Mouse (Mus musculus) spleen, postnatal 0 days (tissue): ENCODE measurements around the gene Taf6l. TPM values are rescaled to one million over a fixed set of nuclear protein-coding genes. Genes with fewer than 3 reads are reported as not detected.

ENCODE experiments used
- polyA plus RNA-seq: library from polyadenylated mRNA; unstranded; fragments of >200 nt; fragmentation: Nextera tagmentation; extraction: Ambion mirVana; gene quantifications from 2 replicates; pipeline ENCODE4 v1.2.1, GENCODE M21; 2015

Taf6l gene
- 13.4 and 15.6 TPM in 2 replicates for polyA plus RNA-seq

DNA sequence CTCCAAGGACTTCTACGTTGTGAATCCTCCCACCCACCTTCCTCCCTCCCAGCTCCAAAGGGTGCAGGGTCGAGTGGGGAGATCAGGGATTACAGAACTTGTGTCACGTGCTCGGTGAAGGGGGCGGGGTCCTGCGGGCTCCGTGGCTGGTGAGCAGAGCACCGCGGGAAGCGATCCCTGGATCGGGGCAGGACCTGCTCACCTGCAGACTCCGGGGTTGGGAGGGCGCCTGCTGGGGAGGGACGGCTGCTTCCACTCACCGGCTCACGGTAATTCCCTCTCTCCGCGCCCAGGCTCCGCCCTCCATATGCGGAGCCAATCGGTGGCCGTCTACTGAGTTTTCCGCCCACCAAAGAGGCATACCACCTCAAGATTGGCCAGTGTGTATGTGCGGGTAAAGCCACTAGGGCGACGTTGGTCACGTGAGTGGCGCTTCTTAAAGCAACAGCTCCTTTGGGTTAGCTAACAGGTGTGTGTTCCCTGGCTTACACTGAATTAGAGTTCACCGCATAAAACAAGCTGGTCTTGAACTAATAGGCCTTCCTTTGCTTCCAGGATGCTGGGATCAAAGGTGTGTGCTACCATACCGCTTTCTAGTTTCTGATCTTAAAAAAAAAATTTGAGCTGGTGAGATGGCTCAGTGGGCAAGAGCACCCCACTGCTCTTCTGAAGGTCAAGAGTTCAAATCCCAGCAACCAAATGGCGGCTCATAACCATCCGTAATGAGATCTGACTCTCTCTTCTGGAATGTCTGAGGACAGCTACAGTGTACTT is at the start of gene Taf6l:
Taf6l (minus strand) TSS at position 410 of the 774 bp plus-strand sequence.

DNA sequence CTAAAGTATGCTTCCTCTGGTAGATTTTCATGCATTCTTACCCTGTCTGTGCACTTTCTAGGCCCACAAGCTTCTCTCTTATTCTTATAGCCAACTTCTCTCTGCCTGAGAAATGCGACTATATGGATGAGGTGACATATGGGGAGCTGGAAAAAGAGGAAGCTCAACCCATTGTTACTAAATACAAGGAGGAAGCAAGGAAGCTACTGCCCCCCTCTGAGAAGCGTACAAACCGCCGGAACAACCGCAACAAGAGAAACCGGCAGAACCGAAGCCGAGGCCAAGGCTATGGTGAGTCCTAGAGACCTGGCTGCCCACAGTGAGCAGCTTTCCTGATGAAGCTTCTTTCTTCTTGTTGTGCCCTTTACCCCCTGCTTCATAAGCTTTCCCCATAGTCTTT is 43.4 kb upstream of the Taf6l start, which contains the start of gene AC129217.1:
AC129217.1 (plus strand) TSS at position 114 of the 400 bp plus-strand sequence.

DNA sequence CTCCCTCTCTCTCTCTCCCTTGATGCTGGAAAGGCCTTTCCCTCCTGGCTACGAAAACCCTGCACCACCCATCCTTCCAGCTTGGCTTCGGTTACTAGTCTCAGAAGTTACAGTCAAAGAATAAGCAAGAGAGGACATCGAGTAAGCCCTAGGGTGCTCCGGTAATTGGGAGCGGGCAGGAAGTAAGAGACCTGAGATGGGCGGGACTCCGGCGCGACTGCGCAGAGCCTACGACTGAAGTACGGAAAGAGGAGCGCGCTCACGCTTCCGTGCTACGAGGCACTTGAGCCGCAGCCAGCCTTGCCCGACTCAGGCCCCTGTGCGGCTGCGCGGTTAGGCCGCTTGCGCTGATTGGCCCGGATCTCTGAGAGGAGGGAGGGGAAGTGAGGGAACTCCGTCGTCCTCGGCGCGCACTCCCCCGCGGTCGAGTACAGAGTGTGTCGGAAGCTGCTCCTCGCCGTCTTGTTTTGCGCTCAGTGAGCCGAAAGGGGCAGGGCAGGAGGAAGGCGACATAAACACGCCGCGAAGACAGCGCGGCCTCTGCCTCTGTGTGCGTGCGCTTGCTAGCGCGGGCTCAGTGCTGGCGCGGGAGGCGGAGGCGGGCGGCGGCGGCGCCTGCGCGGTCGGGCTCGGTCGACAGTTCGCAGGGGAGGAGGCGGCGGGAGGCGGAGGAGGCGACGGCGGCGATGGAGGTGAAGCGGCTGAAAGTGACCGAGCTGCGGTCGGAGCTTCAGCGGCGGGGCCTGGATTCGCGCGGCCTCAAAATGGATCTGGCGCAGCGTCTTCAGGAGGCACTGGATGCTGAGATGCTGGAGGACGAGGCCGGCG is 33.6 kb upstream of the Taf6l start, which contains the start of gene Hnrnpul2:
Hnrnpul2 (plus strand) TSS at position 415 of the 828 bp plus-strand sequence.

DNA sequence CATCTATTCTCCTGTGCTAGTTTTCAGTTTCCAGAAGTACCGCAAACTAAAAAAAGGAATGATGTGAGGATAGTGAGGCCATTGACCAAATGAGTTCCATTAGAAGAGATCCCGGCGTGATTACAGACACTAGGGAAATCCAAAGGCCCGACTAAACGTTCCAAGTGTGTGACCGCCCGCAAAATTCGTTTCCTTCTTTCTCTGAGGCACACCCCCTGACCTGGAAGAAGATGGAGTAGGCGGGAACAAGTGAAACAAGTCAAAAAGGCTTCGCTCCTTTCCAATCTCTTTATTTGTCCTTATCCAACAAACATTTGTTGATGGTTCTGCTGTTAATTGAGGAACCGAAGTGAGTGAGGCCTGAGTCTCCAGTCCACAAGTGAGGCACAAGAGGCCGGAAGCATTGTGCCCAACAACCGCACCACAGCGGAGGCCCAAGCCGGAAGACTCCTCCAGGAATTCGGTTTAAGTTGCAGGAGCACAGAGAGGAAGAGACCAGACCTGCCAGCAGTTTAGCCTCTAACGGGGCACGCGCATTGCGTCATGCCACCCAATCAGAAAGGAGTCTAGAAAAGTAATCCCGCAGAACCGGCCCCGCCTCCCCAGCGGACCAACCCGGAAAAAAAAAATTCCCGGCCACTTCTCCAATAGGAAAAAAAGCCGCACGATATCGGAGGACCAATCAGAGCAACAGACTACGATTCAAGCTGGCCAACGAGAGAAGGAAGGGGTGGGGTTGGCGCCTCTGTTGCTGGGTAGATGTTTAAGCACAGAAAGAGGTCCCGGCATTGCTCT is 32.8 kb upstream of the Taf6l start, which contains the start of gene Ttc9c:
Ttc9c (minus strand) TSS at position 533 of the 795 bp plus-strand sequence.

DNA sequence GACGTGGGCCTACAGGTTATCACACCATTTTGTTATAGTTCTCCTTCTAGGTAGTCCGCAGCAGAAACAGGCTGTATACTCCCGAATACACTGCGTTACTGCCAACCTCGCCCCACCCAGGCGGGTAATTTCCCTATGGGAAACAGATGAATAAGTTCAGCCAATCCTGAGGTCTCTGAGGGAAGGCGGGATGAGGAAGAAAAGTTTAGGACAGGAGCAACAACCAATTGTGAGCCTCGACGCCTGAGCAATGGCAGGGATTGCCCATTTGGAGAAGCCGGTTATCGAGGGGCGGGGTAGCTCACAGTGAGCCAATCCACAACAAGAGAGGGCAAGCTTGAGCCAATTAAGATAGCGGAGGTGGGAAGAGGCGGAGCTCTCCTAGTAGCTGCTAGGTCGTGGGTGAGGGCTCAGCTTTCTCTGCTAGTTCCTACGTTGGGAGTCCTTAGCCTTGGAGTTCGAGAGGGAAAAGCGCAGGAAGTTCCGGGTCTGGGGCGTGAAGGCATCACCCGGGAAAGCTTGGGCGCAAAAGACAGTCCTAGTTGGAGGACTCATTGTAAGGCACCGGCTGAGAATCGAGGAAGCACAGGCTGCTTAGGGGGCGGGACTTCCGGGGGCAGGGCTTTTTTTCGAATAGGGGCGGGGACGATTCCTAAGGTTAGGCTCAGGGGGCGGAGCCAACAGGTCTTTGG is 16.1 kb upstream of the Taf6l start, which contains the start of gene Zbtb3:
Zbtb3 (plus strand) TSS at position 426 of the 692 bp plus-strand sequence.

DNA sequence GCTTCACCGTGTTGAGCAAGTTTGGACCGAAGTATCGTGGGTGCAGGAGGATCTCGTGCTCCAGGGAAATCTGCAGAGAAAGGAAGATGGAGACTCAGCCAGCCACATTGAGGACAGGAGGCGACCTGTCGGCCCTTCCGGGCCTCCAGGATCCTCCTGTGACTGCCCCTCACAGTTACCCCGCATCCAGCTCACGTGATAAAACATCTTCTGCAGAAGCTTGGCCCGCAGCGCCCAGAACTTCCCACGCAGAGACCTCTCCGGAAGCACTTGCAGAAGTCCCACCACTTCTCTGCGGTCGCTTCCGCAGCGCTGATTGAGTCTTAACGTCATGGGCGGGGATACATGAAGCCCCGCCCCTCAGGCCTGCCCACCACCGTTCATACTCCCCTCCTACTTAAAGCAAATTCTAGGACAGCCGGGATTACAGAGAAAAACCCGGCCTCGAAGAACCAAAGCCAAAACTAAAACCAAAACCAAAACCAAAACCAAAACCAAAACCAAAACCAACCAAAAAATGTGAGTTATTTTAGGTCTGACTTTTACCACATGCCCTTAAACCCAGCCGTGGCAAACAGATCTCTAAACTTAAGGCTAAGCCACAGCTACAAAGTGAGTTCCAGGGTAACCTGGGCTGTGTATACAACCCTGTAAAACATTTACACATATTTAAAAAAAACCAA is 12.2 kb upstream of the Taf6l start, which contains the start of gene Polr2g:
Polr2g (minus strand) TSS at position 314 of the 683 bp plus-strand sequence.

DNA sequence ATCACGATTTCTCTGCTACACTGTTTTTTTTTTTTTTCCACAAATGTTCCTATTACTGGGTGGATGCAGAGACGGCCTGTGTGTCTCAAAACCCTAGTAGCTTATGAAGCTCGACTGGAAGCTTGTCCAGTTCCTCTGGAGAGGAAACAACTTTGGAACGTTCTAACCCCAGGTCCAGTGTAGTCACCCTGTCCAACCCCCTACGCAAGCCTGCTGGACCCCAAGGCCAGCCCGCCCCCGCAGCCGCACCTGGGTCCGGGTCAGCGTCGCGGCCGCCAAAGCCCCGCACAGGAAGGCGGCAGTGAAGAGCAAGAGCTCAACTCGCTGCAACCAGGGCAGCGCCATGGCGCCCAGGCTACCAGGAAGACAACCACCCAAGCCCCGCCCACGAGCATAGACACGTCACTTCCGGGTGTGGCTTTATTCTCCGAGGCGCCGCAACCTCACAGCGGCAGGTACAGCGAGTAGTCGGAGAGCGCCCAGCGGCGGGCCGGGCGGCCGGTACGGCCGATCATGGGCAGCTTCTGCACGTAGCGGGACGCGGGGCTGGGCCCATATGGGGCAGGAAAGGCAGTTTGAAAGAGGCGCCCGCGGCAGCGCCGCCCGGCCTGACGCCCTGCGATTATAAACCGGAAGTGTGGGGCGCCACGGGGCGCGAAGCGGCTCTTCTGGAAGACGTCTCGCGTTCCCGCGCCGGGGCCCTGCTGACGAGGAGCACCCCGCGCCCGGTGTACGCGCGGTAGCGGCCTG is 12.0 kb downstream of the Taf6l start, which contains the start of gene Tmem179b:
Tmem179b (minus strand) TSS at position 382 of the 750 bp plus-strand sequence.

DNA sequence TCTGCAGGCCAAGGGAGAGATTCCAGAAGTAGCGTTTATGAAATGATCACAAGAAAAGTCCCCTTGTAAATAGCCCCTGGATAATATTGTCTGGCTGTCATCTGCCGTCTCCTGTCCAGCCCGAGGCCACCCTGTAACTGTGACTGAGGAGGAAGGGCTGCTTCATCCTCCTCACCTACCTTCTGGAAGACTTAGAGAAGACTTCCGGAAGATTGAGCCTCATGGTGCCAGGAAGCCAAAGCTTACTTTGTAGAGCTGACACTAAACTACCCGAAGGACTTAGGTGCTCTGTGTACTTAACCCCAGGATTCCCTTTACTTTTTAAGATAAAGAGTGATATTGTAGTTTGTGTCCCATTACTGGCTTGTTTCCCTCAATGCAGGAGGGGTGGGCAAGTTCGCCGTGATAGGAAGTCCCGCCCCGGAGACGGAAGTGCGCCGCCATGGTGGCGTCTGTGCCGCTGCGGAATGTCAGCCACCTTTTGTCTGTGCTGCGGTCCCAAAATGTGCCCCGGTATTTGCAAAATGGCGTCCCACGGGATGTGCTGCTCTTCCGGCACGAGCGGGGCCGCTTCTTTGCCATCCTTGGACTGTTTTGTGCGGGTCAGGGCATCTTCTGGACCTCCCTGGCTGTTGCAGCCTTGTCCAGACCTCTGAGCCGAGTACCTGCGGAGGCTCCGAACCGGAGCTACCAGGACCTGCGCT is 15.5 kb downstream of the Taf6l start, which contains the start of gene Tmem223:
Tmem223 (plus strand) TSS at position 430 of the 704 bp plus-strand sequence.

DNA sequence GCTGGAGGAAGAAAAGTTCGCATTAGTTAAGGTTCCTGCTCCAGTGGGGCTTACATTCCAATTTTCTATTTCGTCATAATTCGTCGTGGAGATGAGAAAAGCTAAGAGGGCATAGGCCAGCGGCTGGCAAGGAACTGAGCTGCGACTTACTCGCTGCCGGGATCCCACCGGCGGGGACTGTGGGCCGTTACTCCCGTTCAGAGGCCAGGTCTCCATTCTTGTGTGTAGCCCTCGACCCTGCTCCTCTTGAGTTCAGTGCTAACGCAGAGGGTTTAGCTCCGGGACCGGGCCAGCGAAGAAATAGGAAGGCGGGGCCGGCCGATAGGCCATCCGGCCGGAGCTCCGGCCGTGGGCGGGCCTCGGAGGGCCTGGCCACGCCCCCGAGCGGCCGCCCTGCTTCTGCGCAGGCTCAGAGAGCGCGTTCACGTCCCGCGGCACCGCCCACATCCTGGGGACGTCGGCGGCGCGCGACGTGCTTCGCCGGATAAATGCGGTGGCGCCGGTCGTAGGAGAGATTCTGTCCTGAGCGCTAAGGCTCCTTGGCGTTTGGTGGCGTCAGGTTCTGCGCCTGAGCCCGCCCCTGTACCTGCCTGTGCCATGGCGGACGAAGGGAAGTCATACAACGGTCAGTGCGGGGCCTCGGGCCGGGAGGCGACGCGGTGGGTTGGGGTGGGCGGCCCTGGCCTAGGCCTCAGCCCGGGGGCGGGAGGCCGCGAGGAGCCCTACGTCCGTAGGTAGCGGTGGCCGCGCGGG is 29.4 kb downstream of the Taf6l start, which contains the start of gene Nxf1:
Nxf1 (plus strand) TSS at position 439 of the 753 bp plus-strand sequence.

DNA sequence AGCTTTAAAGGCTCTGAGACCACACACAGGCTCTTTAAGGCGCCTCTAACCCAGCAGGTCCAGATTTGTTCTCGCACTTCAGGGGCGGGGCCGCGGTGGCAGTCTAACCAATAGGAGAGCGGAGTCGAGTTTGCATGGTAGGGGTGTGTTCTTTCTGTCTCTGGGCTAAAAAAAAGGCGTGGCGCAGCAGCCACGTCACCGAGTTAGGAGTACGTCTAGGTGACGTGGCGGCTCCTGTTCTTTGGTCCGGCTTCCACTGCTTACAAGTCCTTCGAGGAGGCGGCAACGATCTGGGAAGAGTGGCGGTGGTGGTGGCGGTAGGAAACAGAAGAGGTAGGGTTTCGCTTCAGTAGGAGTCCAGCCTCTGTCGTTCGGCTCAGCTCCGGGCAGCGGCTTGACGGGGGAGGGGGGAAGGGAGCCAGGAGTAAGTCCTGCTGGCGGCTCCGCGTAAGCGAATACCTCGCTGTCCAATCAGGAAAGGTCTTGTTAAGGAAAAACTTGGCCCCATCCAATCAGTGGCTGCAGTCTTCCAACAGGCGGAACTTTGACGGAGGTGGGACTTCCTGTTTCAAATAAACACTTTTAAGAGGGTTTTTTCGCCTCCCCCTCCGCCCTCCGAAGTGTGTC is 44.9 kb downstream of the Taf6l start, which contains the start of gene Stx5a:
Stx5a (plus strand) TSS at position 171 of the 627 bp plus-strand sequence.

DNA sequence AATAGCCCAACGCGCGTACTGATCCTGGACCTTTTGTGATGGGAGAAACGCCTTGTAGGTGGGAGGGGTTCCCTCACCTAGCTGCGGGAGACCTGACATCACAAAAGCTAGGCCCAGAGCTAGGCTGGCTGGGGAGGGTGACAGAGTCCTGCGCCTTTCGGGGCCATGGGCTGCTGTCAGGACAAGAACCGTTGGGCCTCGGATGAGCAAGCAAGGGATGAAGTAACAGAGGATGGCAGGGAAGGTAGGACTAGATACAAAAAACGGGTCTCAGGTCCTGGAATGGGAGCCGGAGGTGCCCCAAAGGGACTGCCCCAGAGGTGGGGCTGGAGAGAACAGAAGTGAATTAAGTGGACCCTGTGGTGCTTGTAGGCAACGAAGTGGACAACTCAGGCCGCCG is 45.6 kb downstream of the Taf6l start, which contains the start of gene 1700092M07Rik:
1700092M07Rik (plus strand) TSS at position 116 of the 400 bp plus-strand sequence.

DNA sequence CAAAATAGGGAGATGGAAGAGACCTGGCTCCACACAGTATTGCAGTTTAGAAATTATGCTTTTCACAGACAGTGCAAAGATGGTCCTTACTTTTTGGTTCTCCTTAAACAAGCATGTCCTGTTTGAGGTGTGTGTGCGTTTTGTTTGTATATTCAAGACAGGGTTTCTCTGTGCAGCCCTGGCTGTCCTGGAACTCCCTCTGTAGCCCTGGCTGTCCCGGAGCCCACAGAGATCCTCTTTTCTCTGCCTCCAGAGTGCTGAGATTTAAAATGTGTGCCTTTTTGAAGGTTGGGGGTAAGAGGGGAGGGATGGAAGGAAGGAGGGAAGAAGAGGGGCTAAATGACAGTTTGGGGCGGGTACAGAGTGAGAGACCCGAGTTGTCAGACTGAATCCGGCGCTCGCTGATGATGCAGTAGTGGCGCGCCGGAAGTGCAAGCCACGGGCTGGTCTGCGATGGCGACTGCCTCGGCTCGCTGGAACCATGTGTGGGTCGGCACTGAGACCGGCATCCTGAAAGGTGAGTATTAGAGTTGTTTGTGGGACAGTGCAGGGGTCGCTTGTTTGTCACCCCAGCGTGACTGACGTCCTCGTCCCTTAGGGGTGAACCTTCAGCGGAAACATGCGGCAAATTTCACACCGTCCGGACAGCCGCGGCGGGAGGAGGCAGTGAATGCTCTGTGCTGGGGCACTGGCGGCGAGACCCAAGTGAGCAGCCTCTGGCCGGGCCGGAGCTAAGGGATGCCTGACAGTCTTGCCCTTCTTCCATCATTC is 50.6 kb downstream of the Taf6l start, which contains the start of gene Wdr74:
Wdr74 (plus strand) TSS at position 439 of the 771 bp plus-strand sequence.

